Mouse (Mus musculus) small intestine, adult 2 months (tissue): ENCODE data around the gene Ntm.

Experiments used
- CTCF ChIP-seq: fragments of 200-500 bp; IDR thresholded peaks from 2 replicates; pipeline ENCODE4 v1.5.1; 2012; ENCODE audit warnings: low read depth, mild to moderate bottlenecking, control low read depth, inconsistent platforms, low read length, moderate library complexity, mixed read lengths; ENCODE audit not compliant: insufficient replicate concordance, insufficient read length; ENCODE audit errors: extremely low read depth
- POLR2A ChIP-seq: fragments of 200-500 bp; IDR thresholded peaks from 2 replicates; pipeline ENCODE4 v1.6.1; 2012; ENCODE audit warnings: low read depth, mild to moderate bottlenecking, control low read depth, inconsistent platforms, low read length, moderate library complexity

DNA sequence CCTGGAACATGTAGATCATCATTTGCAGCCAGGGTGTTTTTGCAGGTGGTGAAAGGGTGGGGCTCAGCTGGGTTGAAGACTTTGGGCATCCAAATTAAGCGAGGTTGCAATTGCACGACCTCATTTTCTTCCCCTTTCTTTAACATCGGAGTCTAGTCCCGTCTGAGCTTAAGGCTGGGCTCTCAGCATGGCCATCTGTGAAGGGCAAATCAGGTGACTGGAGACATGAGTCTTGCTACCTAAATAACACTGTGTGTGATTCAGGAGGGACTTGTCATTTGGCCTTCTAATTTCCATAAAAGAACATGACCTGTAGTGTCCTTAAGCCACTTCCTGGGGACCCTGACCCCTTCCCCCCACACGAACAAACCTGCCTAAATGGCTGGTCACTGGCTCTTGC lies 394.4 kb downstream of the Ntm start:
- TF ChIP-seq CTCF (no peak), POLR2A (no peak)
